Mouse (Mus musculus): ENCODE measurements at regions not wholly inside any gene's neighbourhood (a gene's known extent, or its start where the extent isn't known, plus 50 kb on each side); places are given as distances from the start of the nearest gene placed in this dataset.

- peak; percentile 74 for DNase-seq
These were observed 484.9 kb downstream of the Plcl1 start for GRCm38 (mm10) chr1:55890511-55891151.

GRCm38 (mm10) chr1:55891894-55892293 lies 486.2 kb downstream of the Plcl1 start:
- no peak for DNase-seq

- no peak for DNase-seq
These were observed 491.9 kb downstream of the Plcl1 start for GRCm38 (mm10) chr1:55897572-55897971.

- DNase-seq: peak; percentile 37 to 52
These were observed 492.3 kb downstream of the Plcl1 start for GRCm38 (mm10) chr1:55898031-55898430.

- no peak for DNase-seq
These were observed 494.3 kb downstream of the Plcl1 start for GRCm38 (mm10) chr1:55900033-55900432.

- DNase-seq: no peak
These were observed 497.5 kb downstream of the Plcl1 start for GRCm38 (mm10) chr1:55903177-55903576.

- no peak for DNase-seq
These were observed 498.9 kb downstream of the Plcl1 start for GRCm38 (mm10) chr1:55904571-55904970.

GRCm38 (mm10) chr1:55905232-55905631 lies 499.5 kb downstream of the Plcl1 start:
- DNase-seq: no peak

GRCm38 (mm10) chr1:55910024-55910423 lies 504.3 kb downstream of the Plcl1 start:
- DNase-seq: no peak

GRCm38 (mm10) chr1:55914284-55914683 lies 508.6 kb downstream of the Plcl1 start:
- DNase-seq: no peak

GRCm38 (mm10) chr1:55915940-55916339 lies 510.2 kb downstream of the Plcl1 start:
- no peak for DNase-seq

GRCm38 (mm10) chr1:55919516-55919915 lies 513.8 kb downstream of the Plcl1 start:
- DNase-seq: no peak

- no peak for DNase-seq
These were observed 541.2 kb downstream of the Plcl1 start for GRCm38 (mm10) chr1:55946786-55947549.

GRCm38 (mm10) chr1:55947618-55948283 lies 542.0 kb downstream of the Plcl1 start:
- DNase-seq: no peak

GRCm38 (mm10) chr1:55949606-55950005 lies 543.9 kb downstream of the Plcl1 start:
- DNase-seq: no peak

GRCm38 (mm10) chr1:55957804-55958445 lies 552.2 kb downstream of the Plcl1 start:
- no peak for DNase-seq

GRCm38 (mm10) chr1:55960291-55960690 lies 554.6 kb downstream of the Plcl1 start:
- peak; percentile 86 for DNase-seq

GRCm38 (mm10) chr1:55963867-55964266 lies 558.1 kb downstream of the Plcl1 start:
- DNase-seq: no peak

- DNase-seq: no peak
These were observed 560.6 kb downstream of the Plcl1 start for GRCm38 (mm10) chr1:55966273-55966672.

GRCm38 (mm10) chr1:55967869-55968268 lies 562.1 kb downstream of the Plcl1 start:
- DNase-seq: no peak

GRCm38 (mm10) chr1:55977796-55978195 lies 572.1 kb downstream of the Plcl1 start:
- DNase-seq: no peak

GRCm38 (mm10) chr1:55983522-55984066 lies 577.9 kb downstream of the Plcl1 start:
- DNase-seq: peak; percentile 39 to 43

GRCm38 (mm10) chr1:55997074-55997473 lies 591.4 kb downstream of the Plcl1 start:
- no peak for DNase-seq

Measured in cerebellum, postnatal 14 days (tissue).